Mouse (Mus musculus): ENCODE data around the gene Comt.

GRCm38 (mm10) chr16:18395620-18396036 lies 31.0 kb downstream of the Comt start:
- TF ChIP-seq CTCF (IDR thresholded peaks at IDR 0.05; ENCODE audit: control insufficient read depth, insufficient read depth, insufficient read length) (no peak), MAX (IDR thresholded peaks at IDR 0.05) (no peak), CEBPB (IDR thresholded peaks at IDR 0.05; ENCODE audit: low read depth) (no peak), MYOD1 (IDR thresholded peaks at IDR 0.05; ENCODE audit: control insufficient read depth, insufficient read length, low read depth) (no peak)

All from C2C12 (cell line).